ENCODE assay signal across 15 mouse cellular contexts in the genomic region with DNA sequence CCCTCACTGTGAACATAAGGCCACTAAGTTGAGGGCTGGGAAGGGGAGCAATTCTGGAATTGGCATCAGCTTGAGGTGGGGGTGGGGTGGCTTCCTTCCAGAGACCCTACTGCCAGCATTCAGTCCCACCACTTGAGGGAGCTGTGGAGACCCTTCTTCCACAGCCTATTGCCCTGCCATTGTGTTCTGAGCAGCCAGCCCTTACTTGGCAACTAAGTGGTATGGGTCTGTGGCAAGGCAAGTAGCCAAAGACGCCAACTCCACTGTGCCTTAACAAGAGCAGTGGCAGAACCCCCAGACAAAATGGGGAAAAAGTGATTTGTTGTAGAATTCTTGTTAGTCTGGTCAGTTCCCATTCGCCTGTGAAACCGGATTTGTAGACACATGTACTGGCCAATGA.
A peak's percentile ranks its signal among the peaks of the same experiment; 100 is the strongest.
DNase-seq lines count a peak whose midpoint lies in the region; TF ChIP-seq lines count a peak whose summit lies in the region.
"Had no signal": no experiment of that assay in that cellular context is flagged by ENCODE, and none has a peak within 500 bp of the region (broad histone marks: within the 10 kb centered on the region; RNA-seq: fewer than 3 reads in every experiment).

No protein-coding gene starts in this region.

- DNase-seq in left cerebral cortex, adult 2 months (ENCODE audit: extremely low spot score in 1 of 2, low spot score in 2 of 2), result no peak
- no peak for DNase-seq in left cerebral cortex, adult 11 months (ENCODE audit: low spot score)
- DNase-seq in 3T3-L1 (ENCODE audit: low read depth, low spot score) (peak; percentile 89), CH12.LX (ENCODE audit: extremely low read depth) (peak; percentile 59)
- no peak for DNase-seq in brain, embryonic 14.5 days (ENCODE audit: low read depth)
- no peak for DNase-seq in embryo, embryonic 9.5 days (ENCODE audit: extremely low spot score)
- DNase-seq in spleen, postnatal 10 days (ENCODE audit: low spot score in 2 of 2), result no peak
- DNase-seq in ovary, postnatal 14 days (ENCODE audit: low spot score), result no peak
- DNase-seq: cerebellum, postnatal 25 days; heart, postnatal 4 days; kidney, postnatal 14 days; lung, adult 2 months had no signal

- no peaks in the 10 kb centered on the region for H3K27me3 ChIP-seq in CH12.LX (replicated peaks)
- H3K27me3 ChIP-seq: embryonic facial prominence, embryonic 12.5 days; megakaryocyte, embryonic 14.5 days had no signal

- intact Hi-C loops in left cerebral cortex, adult 2 months (cut with DNase I), result no loop called here

- TF ChIP-seq RAD21 in CH12.LX (IDR thresholded peaks at IDR 0.05; ENCODE audit: low read depth, low read length), result peak; percentile 28

- TF ChIP-seq CTCF in left cerebral cortex, adult 2 months (IDR thresholded peaks at IDR 0.05), result peak; percentile 24
- peak in 1 of 2 experiments; percentile 58; a peak in 3 of 4 replicates for TF ChIP-seq CTCF in CH12.LX (conservative IDR thresholded peaks at IDR 0.05 in 1 of 2, IDR thresholded peaks at IDR 0.05 in 1 of 2; ENCODE audit: low read depth in 2 of 2, low read length in 2 of 2)
- peak; percentile 14; the same call in 1 of the 2 replicates for TF ChIP-seq CTCF in brain, embryonic 14.5 days (IDR thresholded peaks at IDR 0.05; ENCODE audit: borderline replicate concordance, extremely low read depth, insufficient read depth, insufficient read length)

- TF ChIP-seq EP300 in CH12.LX (IDR thresholded peaks at IDR 0.05; ENCODE audit: low read length), result no peak

- no peaks in the 10 kb centered on the region for H3K9me3 ChIP-seq in CH12.LX (replicated peaks; ENCODE audit: low read length)
- H3K9me3 ChIP-seq: embryonic facial prominence, embryonic 12.5 days had no signal

- no peak for TF ChIP-seq POLR2A in CH12.LX (IDR thresholded peaks at IDR 0.05; ENCODE audit: low read depth, low read length)
- no peak for TF ChIP-seq POLR2A in brain, embryonic 14.5 days (IDR thresholded peaks at IDR 0.05; ENCODE audit: borderline replicate concordance, extremely low read depth, insufficient read depth, insufficient read length, poor library complexity, severe bottlenecking)

- H3K4me2 ChIP-seq in CH12.LX (ENCODE audit: insufficient read depth, low read depth, poor library complexity, severe bottlenecking), result peak overlapping the region; percentile 40; the same call in 1 of the 2 replicates
- H3K4me2 ChIP-seq: embryonic facial prominence, embryonic 12.5 days; heart, embryonic 11.5 days had no signal

- dilution Hi-C loops in CH12.LX (cut with MboI; ENCODE audit: extremely low pct_ligation_motif_present, extremely low pct_unique_long_range_greater_than_20kb, low sequenced_read_pairs), result no loop called here

- no peak overlapping the region for H3K9ac ChIP-seq in CH12.LX (ENCODE audit: insufficient read depth, low read depth)
- H3K9ac ChIP-seq: embryonic facial prominence, embryonic 12.5 days had no signal

- H3K27ac ChIP-seq in left cerebral cortex, adult 2 months, result no peak overlapping the region
- H3K27ac ChIP-seq in CH12.LX (ENCODE audit: insufficient read depth, low read depth), result no peak overlapping the region
- H3K27ac ChIP-seq: embryonic facial prominence, embryonic 12.5 days had no signal

- peaks cover 4 to 29% of the 10 kb centered on the region in 2 experiments; a peak in 3 of 4 replicates for H3K4me1 ChIP-seq in CH12.LX (ENCODE audit: control insufficient read depth in 1 of 2, insufficient read depth in 2 of 2)
- H3K4me1 ChIP-seq: megakaryocyte, embryonic 14.5 days had no signal

- no peaks in the 10 kb centered on the region for H3K79me2 ChIP-seq in CH12.LX (replicated peaks; ENCODE audit: control insufficient read depth, extremely low read depth, insufficient read depth, poor library complexity, severe bottlenecking)

- no peak overlapping the region for H3K4me3 ChIP-seq in left cerebral cortex, adult 2 months
- no peak overlapping the region for H3K4me3 ChIP-seq in CH12.LX (replicated peaks in 1 of 3; ENCODE audit: low read depth in 2 of 3, low read length in 2 of 3, poor library complexity in 1 of 3)
- H3K4me3 ChIP-seq: embryonic facial prominence, embryonic 12.5 days; megakaryocyte, embryonic 14.5 days had no signal

- H3K36me3 ChIP-seq in CH12.LX (replicated peaks in 1 of 2; ENCODE audit: control insufficient read depth in 1 of 2, insufficient read depth in 1 of 2, low read length in 1 of 2), result no peaks in the 10 kb centered on the region
- H3K36me3 ChIP-seq: embryonic facial prominence, embryonic 12.5 days had no signal

- in situ Hi-C loops in CH12.LX (cut with MboI; ENCODE audit: low pct_ligation_motif_present, low pct_unique_long_range_greater_than_20kb, low sequenced_read_pairs), result no loop called here

TF ChIP-seq in CH12.LX, 34 proteins besides CTCF, POLR2A, EP300 and RAD21:
- TF ChIP-seq JUND (conservative IDR thresholded peaks at IDR 0.05; ENCODE audit: low read depth, low read length) (0 out of 2 replicates have a peak, but pooled peaks have one; percentile 25), MAZ (IDR thresholded peaks at IDR 0.05; ENCODE audit: low read depth, low read length) (no peak), ETS1 (conservative IDR thresholded peaks at IDR 0.05; ENCODE audit: low read depth, low read length) (0 out of 2 replicates have a peak, but pooled peaks have one; percentile 12), UBTF (IDR thresholded peaks at IDR 0.05; ENCODE audit: low read depth, low read length) (no peak), MXI1 (IDR thresholded peaks at IDR 0.05; ENCODE audit: low read depth, low read length) (no peak), USF2 (conservative IDR thresholded peaks at IDR 0.05; ENCODE audit: low read depth, low read length) (no peak), CHD2 (IDR thresholded peaks at IDR 0.05; ENCODE audit: low read length) (0 out of 2 replicates have a peak, but pooled peaks have one; percentile 16), SMC3 (IDR thresholded peaks at IDR 0.05; ENCODE audit: low read depth, low read length) (peak; percentile 56)

Comparison
In these comparisons a context has a peak if more than half of its experiments do, and no peak if none do; other contexts are left out.
1. DNase-seq: peak in 3T3-L1 (single experiment) and CH12.LX (single experiment); none in left cerebral cortex, adult 2 months (0 of 2), left cerebral cortex, adult 11 months (single experiment), brain, embryonic 14.5 days (single experiment), embryo, embryonic 9.5 days (single experiment), spleen, postnatal 10 days (0 of 2) and ovary, postnatal 14 days (single experiment).